Mouse (Mus musculus): ENCODE measurements around the gene Vdr. TPM values are rescaled to one million over a fixed set of nuclear protein-coding genes. Genes with fewer than 3 reads are reported as not detected.

Gene Vdr
- polyA plus RNA-seq, 1 experiment from 2014 or later = 0.41 TPM

DNA sequence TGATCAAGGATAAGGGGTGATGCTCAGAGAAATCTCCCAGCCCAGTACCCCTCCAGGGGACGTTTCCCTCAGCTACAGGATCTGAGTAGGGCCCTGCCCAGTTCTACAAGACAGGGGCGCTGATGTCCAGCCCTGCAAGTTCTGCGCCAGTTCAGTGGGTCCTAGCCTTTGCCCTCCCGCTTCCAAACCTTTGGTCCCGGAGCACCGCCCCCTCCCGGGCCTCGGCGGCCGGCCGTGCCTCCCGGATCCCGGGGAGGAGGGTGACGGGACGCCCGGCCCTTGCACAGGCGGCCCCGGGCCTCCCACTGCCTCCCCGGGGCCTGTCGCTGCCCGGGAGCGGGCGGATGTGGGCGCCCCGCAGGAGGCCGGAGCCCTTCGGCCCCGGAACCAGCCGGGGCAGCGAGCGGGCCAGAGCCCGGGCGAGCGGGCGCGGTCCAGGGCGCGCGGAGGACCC lies 79.6 kb downstream of the Vdr start:
- peak overlapping the region; percentile 97 for H3K4me3 ChIP-seq
- peaks cover 59% of the 10 kb centered on the region for H3K4me1 ChIP-seq
- no peaks in the 10 kb centered on the region for H3K9me3 ChIP-seq
- under 1% methylated on average over 39 of the region's 39 CpGs for WGBS
- peak; percentile 26; the same call in 1 of the 2 replicates for ATAC-seq (ENCODE audit: low FRiP score, low read depth)
- H3K9ac ChIP-seq = peak overlapping the region; percentile 100
- H3K36me3 ChIP-seq = no peaks in the 10 kb centered on the region
- peak overlapping the region; percentile 81 for H3K4me2 ChIP-seq (replicated peaks)
- peak overlapping the region; percentile 94 for H3K27ac ChIP-seq
- no peaks in the 10 kb centered on the region; the same call in 1 of the 2 replicates for H3K27me3 ChIP-seq (replicated peaks)

DNA sequence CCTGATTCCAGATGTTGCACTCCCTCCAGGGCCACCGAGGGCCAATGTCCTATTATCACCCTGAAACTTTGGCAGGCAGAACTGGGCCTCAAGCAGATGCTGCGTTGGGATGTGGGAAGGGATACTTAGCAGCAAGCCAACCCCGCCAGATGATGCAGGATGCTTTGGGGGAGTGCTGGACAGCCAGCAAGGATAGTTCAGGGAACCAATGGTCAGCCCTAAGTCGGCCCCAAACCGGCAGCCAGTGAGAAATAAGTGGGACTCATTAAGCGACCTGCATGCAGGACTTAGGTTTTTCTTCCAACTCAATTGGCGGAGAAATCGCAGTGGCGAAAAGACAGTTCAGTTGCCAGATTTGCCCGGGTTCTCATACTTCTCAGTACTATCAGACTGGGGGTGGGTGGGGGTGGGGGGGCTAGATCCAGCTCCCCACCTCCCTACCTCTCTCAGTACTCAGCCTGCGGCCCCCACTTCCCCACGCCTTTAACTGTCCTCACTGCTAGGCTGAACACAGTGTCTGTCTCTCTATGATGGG lies 80.1 kb downstream of the Vdr start:
- Histone ChIP-seq H3K9ac (peak overlapping the region; percentile 100), H3K4me1 (peaks cover 64% of the 10 kb centered on the region), H3K36me3 (no peaks in the 10 kb centered on the region), H3K27ac (peak overlapping the region; percentile 94), H3K4me2 (replicated peaks) (peak overlapping the region; percentile 81), H3K9me3 (no peaks in the 10 kb centered on the region), H3K4me3 (peak overlapping the region; percentile 97), H3K27me3 (replicated peaks) (no peaks in the 10 kb centered on the region; the same call in 1 of the 2 replicates)
- WGBS = 15% methylated on average over 12 of the region's 12 CpGs
- ATAC-seq (ENCODE audit: low FRiP score, low read depth) = no peak

DNA sequence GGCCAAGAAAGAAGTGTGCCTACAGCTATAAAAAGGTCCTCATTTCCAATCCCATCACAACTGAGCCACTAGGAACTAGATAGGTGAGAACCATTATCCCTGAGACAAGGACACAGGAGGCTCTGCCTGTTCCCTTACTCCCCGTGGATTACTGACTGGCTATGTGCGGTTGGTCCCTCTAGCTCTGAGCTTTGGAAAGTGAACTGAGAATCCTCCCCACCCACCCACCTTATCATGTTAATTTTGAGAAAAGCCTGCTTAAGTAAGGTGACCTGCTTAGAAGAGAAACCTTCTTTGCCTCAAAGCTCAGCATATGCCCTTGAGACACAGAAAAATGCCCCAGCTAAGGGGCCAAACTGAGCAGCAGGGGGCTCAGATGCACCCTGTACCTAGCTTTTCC lies 81.0 kb downstream of the Vdr start:
- no peak overlapping the region for H3K27ac ChIP-seq
- no peak overlapping the region for H3K9ac ChIP-seq
- ATAC-seq (ENCODE audit: low FRiP score, low read depth) = no peak
- no peaks in the 10 kb centered on the region; the same call in 1 of the 2 replicates for H3K27me3 ChIP-seq (replicated peaks)
- H3K4me3 ChIP-seq = no peak overlapping the region
- H3K9me3 ChIP-seq = no peaks in the 10 kb centered on the region
- H3K4me2 ChIP-seq (replicated peaks) = peak overlapping the region; percentile 81
- H3K4me1 ChIP-seq = peaks cover 71% of the 10 kb centered on the region
- WGBS = 62% methylated on average over 2 of the region's 2 CpGs
- no peaks in the 10 kb centered on the region for H3K36me3 ChIP-seq

DNA sequence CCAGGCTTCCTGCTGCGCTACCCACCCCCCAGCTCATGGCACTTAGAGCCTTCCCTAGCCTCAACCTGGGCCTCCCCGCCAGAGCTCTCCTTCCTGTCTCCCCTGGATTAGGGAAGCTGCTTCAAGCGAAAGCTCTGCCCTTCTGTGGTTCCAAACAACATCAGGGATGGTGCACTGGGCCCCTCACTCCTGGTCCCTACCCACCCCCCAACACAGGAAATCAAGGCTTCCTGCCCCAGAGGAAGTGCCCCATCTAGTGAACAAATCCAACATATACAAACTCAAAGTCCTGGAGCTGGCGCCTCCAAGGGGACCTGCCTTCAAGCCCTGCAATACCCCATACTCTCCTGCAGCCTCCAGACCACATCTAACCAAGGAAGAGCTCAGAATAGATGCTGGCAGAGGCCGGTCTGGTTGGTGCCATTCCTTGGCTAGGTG lies 81.5 kb downstream of the Vdr start:
- H3K4me2 ChIP-seq (replicated peaks) = peak overlapping the region; percentile 81
- no peak overlapping the region for H3K27ac ChIP-seq
- H3K9ac ChIP-seq = no peak overlapping the region; the same call in 1 of the 2 replicates
- no peak overlapping the region for H3K4me3 ChIP-seq
- H3K36me3 ChIP-seq = no peaks in the 10 kb centered on the region
- peaks cover under 1% of the 10 kb centered on the region; the same call in 1 of the 2 replicates for H3K27me3 ChIP-seq (replicated peaks)
- no peaks in the 10 kb centered on the region for H3K9me3 ChIP-seq
- 70% methylated on average over 5 of the region's 5 CpGs for WGBS
- no peak for ATAC-seq (ENCODE audit: low FRiP score, low read depth)
- H3K4me1 ChIP-seq = peaks cover 76% of the 10 kb centered on the region

DNA sequence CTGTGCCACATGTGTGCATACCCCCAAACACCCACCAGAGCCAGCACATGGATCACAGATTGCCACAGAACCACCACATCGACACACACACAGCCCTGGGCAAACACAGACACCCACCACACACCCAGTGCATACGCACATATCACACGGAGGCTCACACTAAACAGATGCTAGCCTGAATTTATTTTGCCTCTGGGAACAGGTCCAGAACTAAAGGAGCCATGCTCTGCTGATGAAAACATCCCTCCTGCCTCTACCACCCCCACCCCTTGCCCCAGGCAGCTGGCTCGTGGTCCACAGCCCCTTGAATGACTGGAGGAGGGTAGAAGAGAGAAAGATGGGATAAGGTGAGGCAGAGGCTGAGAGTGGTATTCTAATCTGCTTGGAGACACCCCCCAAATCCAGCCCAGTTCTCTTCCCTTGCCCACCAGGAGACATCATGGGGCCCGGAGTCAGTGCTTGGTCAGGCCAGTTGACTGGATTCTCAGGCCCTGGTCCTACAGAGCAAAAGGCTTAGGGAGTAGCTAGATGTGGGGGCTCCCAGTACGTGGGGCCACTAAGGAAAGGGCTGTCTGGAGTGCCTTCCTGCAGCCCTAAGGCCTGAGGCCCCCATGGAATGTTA lies 82.1 kb downstream of the Vdr start:
- no peak for ATAC-seq (ENCODE audit: low FRiP score, low read depth)
- Histone ChIP-seq H3K9me3 (no peaks in the 10 kb centered on the region), H3K4me3 (no peak overlapping the region), H3K36me3 (no peaks in the 10 kb centered on the region), H3K27ac (no peak overlapping the region), H3K9ac (no peak overlapping the region; the same call in 1 of the 2 replicates), H3K4me2 (replicated peaks) (peak overlapping the region; percentile 81), H3K4me1 (peaks cover 81% of the 10 kb centered on the region), H3K27me3 (replicated peaks) (peaks cover 3% of the 10 kb centered on the region; the same call in 1 of the 2 replicates)
- 46% methylated on average over 6 of the region's 6 CpGs for WGBS

DNA sequence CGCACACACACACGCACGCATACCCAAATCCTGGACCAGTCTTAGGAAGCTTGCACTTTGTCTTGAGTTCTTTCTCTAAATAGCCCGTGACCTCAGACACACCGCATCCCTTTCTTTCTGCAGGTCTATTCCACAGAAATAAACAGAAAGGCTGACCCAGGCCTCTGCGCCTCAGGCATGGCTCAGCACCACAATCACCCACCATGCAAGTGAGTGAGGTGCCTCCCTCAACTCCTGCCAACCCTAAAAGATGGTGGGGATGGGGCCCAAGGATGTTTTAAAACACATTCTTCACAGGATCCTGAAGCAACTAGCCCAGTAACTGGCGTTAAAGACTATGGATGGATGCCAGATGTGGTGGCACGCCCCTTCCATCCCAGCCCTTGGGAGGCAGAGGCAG lies 83.0 kb downstream of the Vdr start:
- Histone ChIP-seq H3K36me3 (no peaks in the 10 kb centered on the region), H3K4me1 (peaks cover 87% of the 10 kb centered on the region), H3K27me3 (replicated peaks) (peaks cover 3% of the 10 kb centered on the region; the same call in 1 of the 2 replicates), H3K9ac (no peak overlapping the region), H3K9me3 (no peaks in the 10 kb centered on the region), H3K4me3 (no peak overlapping the region), H3K27ac (no peak overlapping the region), H3K4me2 (replicated peaks) (no peak overlapping the region)
- no peak for ATAC-seq (ENCODE audit: low FRiP score, low read depth)
- WGBS = 85% methylated on average over 8 of the region's 8 CpGs

DNA sequence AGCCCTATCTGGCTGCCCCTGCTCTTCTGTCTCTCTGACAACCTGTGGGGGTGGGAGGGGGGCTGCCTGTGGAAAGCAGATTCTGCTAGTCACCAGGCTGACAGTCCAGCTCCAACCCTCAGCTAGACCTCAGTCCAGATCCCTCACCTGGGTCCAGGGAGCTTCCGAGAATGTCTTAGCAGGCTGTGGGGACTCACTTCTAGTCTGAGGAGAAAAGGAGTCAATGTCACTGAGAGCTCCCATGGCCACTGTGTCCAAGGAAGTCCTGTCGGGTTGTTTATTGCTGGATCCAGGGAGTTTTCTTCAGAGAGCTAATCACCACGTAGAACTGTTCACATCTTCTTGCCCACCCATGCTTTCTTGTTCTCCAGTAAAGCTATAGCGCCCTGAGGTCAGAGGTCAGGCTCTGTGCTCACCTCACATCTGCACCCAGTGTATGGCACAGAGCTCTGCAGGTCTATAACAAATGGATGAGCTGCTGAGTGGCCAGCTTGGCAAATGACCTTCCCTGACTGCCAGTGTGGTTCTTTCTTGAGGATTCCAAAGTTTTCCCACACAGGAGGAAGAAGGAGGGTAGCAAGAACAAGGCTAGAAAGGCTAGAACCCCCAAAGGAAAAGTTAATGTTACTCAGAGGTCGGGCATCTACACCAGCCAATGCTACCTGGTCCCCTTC lies 83.7 kb downstream of the Vdr start:
- Histone ChIP-seq H3K9ac (no peak overlapping the region), H3K9me3 (no peaks in the 10 kb centered on the region), H3K36me3 (no peaks in the 10 kb centered on the region), H3K4me3 (no peak overlapping the region), H3K4me1 (peaks cover 87% of the 10 kb centered on the region), H3K27me3 (replicated peaks) (peaks cover 3% of the 10 kb centered on the region; the same call in 1 of the 2 replicates), H3K4me2 (replicated peaks) (peak overlapping the region; percentile 49), H3K27ac (no peak overlapping the region)
- WGBS = 58% methylated on average over 5 of the region's 5 CpGs
- ATAC-seq (ENCODE audit: low FRiP score, low read depth) = no peak

DNA sequence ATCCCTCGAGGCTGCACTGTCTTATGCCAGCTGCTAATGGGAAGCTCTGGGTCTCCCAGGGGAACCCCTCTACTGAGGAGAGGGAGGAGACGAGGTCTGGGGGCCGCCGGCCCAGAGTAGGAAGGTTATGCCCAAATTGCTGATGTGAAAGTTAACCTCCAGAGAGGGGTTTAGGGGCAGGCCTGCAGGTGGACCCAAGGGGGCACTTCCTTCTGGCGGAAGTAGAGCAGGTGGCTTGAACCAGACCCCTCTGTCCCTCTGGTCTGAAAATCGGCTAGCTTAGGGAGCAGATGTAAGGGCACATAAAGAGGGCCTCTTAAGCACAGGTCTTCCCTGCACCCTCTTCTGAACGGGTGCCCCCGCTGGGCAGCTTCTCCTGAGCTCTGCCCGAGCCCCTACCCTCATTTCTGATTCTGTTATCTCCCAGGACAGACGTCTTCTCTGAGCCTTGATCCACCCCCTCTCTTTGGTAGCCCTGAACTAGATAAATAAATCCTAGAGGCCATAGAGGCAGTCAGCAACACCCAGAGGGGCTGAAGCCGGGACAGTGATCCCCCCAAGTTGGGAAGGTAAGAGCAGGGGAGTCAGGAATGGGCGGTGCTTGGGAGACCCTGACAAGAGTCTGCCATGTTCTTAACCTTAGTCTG lies 84.4 kb downstream of the Vdr start:
- no peaks in the 10 kb centered on the region for H3K36me3 ChIP-seq
- H3K4me3 ChIP-seq = 0 out of 2 replicates have a peak overlapping the region, but pooled peaks have one; percentile 2
- H3K4me2 ChIP-seq (replicated peaks) = peak overlapping the region; percentile 49
- H3K27me3 ChIP-seq (replicated peaks) = peaks cover 3% of the 10 kb centered on the region; the same call in 1 of the 2 replicates
- no peak overlapping the region for H3K27ac ChIP-seq
- peak overlapping the region; percentile 47; the same call in 1 of the 2 replicates for H3K9ac ChIP-seq
- peaks cover 86% of the 10 kb centered on the region for H3K4me1 ChIP-seq
- no peaks in the 10 kb centered on the region for H3K9me3 ChIP-seq
- 48% methylated on average over 12 of the region's 12 CpGs for WGBS
- ATAC-seq (ENCODE audit: low FRiP score, low read depth) = no peak

DNA sequence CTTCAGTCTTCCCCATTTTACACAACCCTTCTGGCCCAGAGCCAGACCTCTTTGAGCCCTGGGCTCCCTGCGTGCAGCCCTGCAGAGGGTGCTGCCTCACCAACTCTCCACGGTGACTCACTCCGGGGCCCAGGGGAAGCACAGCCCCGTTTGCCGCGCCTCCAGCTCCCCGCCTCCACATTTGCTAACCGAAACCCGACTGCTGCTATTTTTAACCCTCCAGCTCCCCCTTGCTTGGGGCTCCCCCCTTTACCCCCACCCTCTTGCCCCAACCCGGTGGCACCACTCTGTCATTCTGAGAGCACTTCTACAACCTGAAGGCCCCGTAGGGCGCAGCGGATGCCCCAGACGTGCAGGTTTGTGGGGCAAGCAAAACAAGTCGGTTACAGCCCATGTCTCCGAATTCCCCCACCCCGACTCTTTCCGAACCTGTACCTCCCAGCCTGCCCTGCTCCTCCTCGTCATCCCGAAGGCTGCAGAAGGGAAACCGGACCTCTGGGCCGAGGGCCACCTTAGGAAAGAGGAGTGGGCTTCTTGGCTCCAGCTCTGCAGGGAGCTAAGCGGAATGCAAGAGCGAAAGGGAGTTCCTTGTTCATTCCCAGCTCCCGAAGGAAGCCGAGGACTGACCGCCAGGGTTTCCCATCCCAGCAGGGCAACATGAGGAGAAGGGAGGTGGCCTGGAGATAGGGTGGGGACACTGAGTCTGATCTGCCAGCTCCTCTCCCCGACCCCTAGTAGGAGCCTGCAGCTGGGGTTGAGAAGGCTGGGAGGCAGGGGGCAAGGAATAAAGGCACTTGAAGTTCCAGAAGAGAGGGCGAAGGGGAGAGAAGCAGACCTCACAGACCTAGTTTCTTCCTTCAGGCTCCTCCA lies 85.1 kb downstream of the Vdr start:
- Histone ChIP-seq H3K4me1 (peaks cover 79% of the 10 kb centered on the region), H3K9ac (peak overlapping the region; percentile 47), H3K4me3 (peak overlapping the region; percentile 13; the same call in 1 of the 2 replicates), H3K36me3 (peaks cover 4% of the 10 kb centered on the region), H3K27ac (no peak overlapping the region), H3K4me2 (replicated peaks) (peak overlapping the region; percentile 49), H3K27me3 (replicated peaks) (peaks cover 3% of the 10 kb centered on the region; the same call in 1 of the 2 replicates), H3K9me3 (no peaks in the 10 kb centered on the region)
- WGBS = 10% methylated on average over 29 of the region's 29 CpGs
- no peak for ATAC-seq (ENCODE audit: low FRiP score, low read depth)

DNA sequence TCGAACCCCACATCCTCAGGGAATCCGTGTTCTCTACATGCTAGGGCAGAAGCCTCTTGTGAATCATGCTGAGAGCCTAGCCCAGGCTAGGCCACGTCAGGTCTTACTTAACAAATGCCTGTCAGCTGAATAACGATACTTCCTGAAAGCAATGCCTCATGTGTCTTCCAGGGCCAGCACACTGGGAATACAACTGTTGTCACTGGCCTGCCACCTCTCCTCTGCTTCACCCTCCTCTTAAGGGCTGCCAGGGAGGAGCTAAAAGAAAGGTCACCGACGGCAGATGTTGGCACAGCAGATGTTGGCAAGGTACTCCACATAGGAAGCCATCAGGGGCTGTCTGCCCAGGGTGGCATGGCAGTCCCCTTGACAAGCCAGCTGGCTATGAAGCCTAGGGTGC lies 86.4 kb downstream of the Vdr start:
- ATAC-seq (ENCODE audit: low FRiP score, low read depth) = no peak
- WGBS = 80% methylated on average over 6 of the region's 6 CpGs
- Histone ChIP-seq H3K27me3 (replicated peaks) (peaks cover 3% of the 10 kb centered on the region; the same call in 1 of the 2 replicates), H3K4me3 (no peak overlapping the region), H3K9ac (no peak overlapping the region), H3K36me3 (peaks cover 4% of the 10 kb centered on the region), H3K27ac (no peak overlapping the region), H3K4me1 (peaks cover 67% of the 10 kb centered on the region), H3K9me3 (no peaks in the 10 kb centered on the region), H3K4me2 (replicated peaks) (no peak overlapping the region)

DNA sequence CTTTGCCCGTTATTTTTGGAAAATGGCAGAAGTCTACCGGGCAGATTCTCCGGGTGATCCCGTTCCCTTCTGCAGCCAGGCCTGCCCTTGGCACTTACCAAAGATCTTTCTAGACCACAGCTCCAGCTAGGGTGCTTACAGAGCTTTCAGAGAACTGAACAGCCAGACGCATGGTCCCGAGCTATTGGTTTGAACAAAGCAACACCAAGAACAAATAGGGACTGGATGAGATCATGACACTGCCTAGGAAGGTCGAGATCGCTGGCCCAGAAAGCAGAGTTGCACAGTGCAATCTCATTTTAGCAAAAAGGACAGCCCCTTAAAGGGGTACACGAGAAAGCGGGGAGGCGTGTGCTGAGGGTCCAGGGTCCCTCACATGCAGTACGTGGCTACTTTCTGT lies 87.0 kb downstream of the Vdr start:
- Histone ChIP-seq H3K4me2 (replicated peaks) (no peak overlapping the region), H3K9me3 (no peaks in the 10 kb centered on the region), H3K4me1 (peaks cover 61% of the 10 kb centered on the region), H3K36me3 (peaks cover 4% of the 10 kb centered on the region), H3K9ac (no peak overlapping the region), H3K4me3 (no peak overlapping the region), H3K27me3 (replicated peaks) (peaks cover 3% of the 10 kb centered on the region; the same call in 1 of the 2 replicates), H3K27ac (no peak overlapping the region)
- ATAC-seq (ENCODE audit: low FRiP score, low read depth) = no peak
- 76% methylated on average over 12 of the region's 12 CpGs for WGBS

Measured in neural tube, embryonic 12.5 days (tissue).